Comparison of ENCODE assay signal across 8 mouse cellular contexts in genomic region chr17:34645831-34646511, GRCm38 (mm10). TPM values are rescaled to one million over a fixed set of nuclear protein-coding genes. Genes with fewer than 3 reads are reported as not detected.
DNase-seq lines count a peak whose midpoint lies in the region; ATAC-seq lines count a peak whose summit lies in the region.
"Had no signal": no experiment of that assay in that cellular context is flagged by ENCODE, and none has a peak within 500 bp of the region (broad histone marks: within the 10 kb centered on the region; RNA-seq: fewer than 3 reads in every experiment).

No protein-coding gene starts in this region.

- no peak for ATAC-seq in kidney, embryonic 15.5 days (replicated peaks; ENCODE audit: low FRiP score)
- ATAC-seq in forebrain, embryonic 15.5 days (replicated peaks) = no peak
- ATAC-seq in midbrain, embryonic 13.5 days = no peak

- H3K4me2 ChIP-seq in kidney, embryonic 15.5 days = peak overlapping the region; percentile 73
- peak overlapping the region; percentile 67 for H3K4me2 ChIP-seq in forebrain, embryonic 15.5 days (replicated peaks)
- peak overlapping the region; percentile 91 for H3K4me2 ChIP-seq in midbrain, embryonic 13.5 days (replicated peaks)

- no peaks in the 10 kb centered on the region for H3K27me3 ChIP-seq in kidney, embryonic 15.5 days
- no peaks in the 10 kb centered on the region for H3K27me3 ChIP-seq in forebrain, embryonic 15.5 days
- H3K27me3 ChIP-seq in midbrain, embryonic 13.5 days = no peaks in the 10 kb centered on the region

- no peak for DNase-seq in kidney, postnatal 14 days
- peak; percentile 53 for DNase-seq in cerebellum, adult 8-10 months
- no peak for DNase-seq in ovary, postnatal 10 days (ENCODE audit: low spot score)
- no peak for DNase-seq in left cerebral cortex, adult 18-20 months (ENCODE audit: low spot score in 2 of 2)

- H3K27ac ChIP-seq in kidney, embryonic 15.5 days = peak overlapping the region; percentile 0; the same call in 1 of the 2 replicates
- no peak overlapping the region for H3K27ac ChIP-seq in forebrain, embryonic 15.5 days (replicated peaks)
- no peak overlapping the region for H3K27ac ChIP-seq in midbrain, embryonic 13.5 days

- peak overlapping the region; percentile 85; the same call in 1 of the 2 replicates for H3K4me3 ChIP-seq in kidney, embryonic 15.5 days (replicated peaks)
- peak overlapping the region; percentile 97 for H3K4me3 ChIP-seq in forebrain, embryonic 15.5 days
- peak overlapping the region; percentile 97 for H3K4me3 ChIP-seq in midbrain, embryonic 13.5 days (replicated peaks)

- H3K9ac ChIP-seq in kidney, embryonic 15.5 days = no peak overlapping the region
- H3K9ac ChIP-seq in forebrain, embryonic 15.5 days (replicated peaks) = no peak overlapping the region
- H3K9ac ChIP-seq in midbrain, embryonic 13.5 days (replicated peaks) = 0 out of 2 replicates have a peak overlapping the region, but pooled peaks have one; percentile 72

- no peaks in the 10 kb centered on the region for H3K9me3 ChIP-seq in kidney, embryonic 15.5 days (replicated peaks)
- no peaks in the 10 kb centered on the region for H3K9me3 ChIP-seq in forebrain, embryonic 15.5 days
- H3K9me3 ChIP-seq in midbrain, embryonic 13.5 days = no peaks in the 10 kb centered on the region

- H3K36me3 ChIP-seq in kidney, embryonic 15.5 days = peaks cover 22% of the 10 kb centered on the region
- H3K36me3 ChIP-seq in forebrain, embryonic 15.5 days = peaks cover 22% of the 10 kb centered on the region
- peaks cover 20% of the 10 kb centered on the region for H3K36me3 ChIP-seq in midbrain, embryonic 13.5 days

- peaks cover 47% of the 10 kb centered on the region for H3K4me1 ChIP-seq in kidney, embryonic 15.5 days
- peaks cover 43% of the 10 kb centered on the region for H3K4me1 ChIP-seq in forebrain, embryonic 15.5 days
- peaks cover 37% of the 10 kb centered on the region for H3K4me1 ChIP-seq in midbrain, embryonic 13.5 days (replicated peaks)

- WGBS in kidney, embryonic 15.5 days = 90% methylated on average over 30 of the region's 30 CpGs
- WGBS in forebrain, embryonic 15.5 days = 88% methylated on average over 30 of the region's 30 CpGs
- 90% methylated on average over 30 of the region's 30 CpGs for WGBS in midbrain, embryonic 13.5 days

RNA-seq across cellular contexts. Expression of gene Atf6b, which starts 1.0 kb away (rescaled TPM):
- polyA plus RNA-seq in kidney, embryonic 15.5 days (2015; fragmentation: Nextera tagmentation; extraction: Ambion mirVana) = 86.2 and 98.2 TPM in 2 replicates
- polyA plus RNA-seq in forebrain, embryonic 15.5 days (2015; fragmentation: Nextera tagmentation; extraction: Ambion mirVana) = 111 and 112 TPM in 2 replicates
- polyA plus RNA-seq in midbrain, embryonic 13.5 days (2015; fragmentation: Nextera tagmentation; extraction: Ambion mirVana) = 118 and 122 TPM in 2 replicates
- total RNA-seq in left cerebral cortex, adult 18-20 months (2021) = 10 to 100 TPM; 60.1 to 63.2 TPM

RNA-seq across cellular contexts. Expression of gene Fkbpl, which starts 1.4 kb away (rescaled TPM):
- 17.2 and 18.4 TPM in 2 replicates for polyA plus RNA-seq in kidney, embryonic 15.5 days (2015; fragmentation: Nextera tagmentation; extraction: Ambion mirVana)
- polyA plus RNA-seq in forebrain, embryonic 15.5 days (2015; fragmentation: Nextera tagmentation; extraction: Ambion mirVana) = 15.3 and 15.8 TPM in 2 replicates
- polyA plus RNA-seq in midbrain, embryonic 13.5 days (2015; fragmentation: Nextera tagmentation; extraction: Ambion mirVana) = 17.0 and 18.9 TPM in 2 replicates
- 10 to 100 TPM; 11.4 to 14.3 TPM for total RNA-seq in left cerebral cortex, adult 18-20 months (2021)

RNA-seq across cellular contexts. Expression of gene Prrt1, which starts 16.6 kb away (rescaled TPM):
- polyA plus RNA-seq in kidney, embryonic 15.5 days (2015; fragmentation: Nextera tagmentation; extraction: Ambion mirVana) = 0.24 and 0.35 TPM in 2 replicates
- polyA plus RNA-seq in forebrain, embryonic 15.5 days (2015; fragmentation: Nextera tagmentation; extraction: Ambion mirVana) = 6.8 and 7.4 TPM in 2 replicates
- polyA plus RNA-seq in midbrain, embryonic 13.5 days (2015; fragmentation: Nextera tagmentation; extraction: Ambion mirVana) = 7.4 and 7.5 TPM in 2 replicates
- total RNA-seq in left cerebral cortex, adult 18-20 months (2021) = 100 to 1,000 TPM; 131 to 147 TPM

RNA-seq across cellular contexts. Expression of gene Ppt2, which starts 17.7 kb away (rescaled TPM):
- 36.5 and 39.1 TPM in 2 replicates for polyA plus RNA-seq in kidney, embryonic 15.5 days (2015; fragmentation: Nextera tagmentation; extraction: Ambion mirVana)
- polyA plus RNA-seq in forebrain, embryonic 15.5 days (2015; fragmentation: Nextera tagmentation; extraction: Ambion mirVana) = 17.2 and 18.2 TPM in 2 replicates
- polyA plus RNA-seq in midbrain, embryonic 13.5 days (2015; fragmentation: Nextera tagmentation; extraction: Ambion mirVana) = 22.3 and 23.3 TPM in 2 replicates
- total RNA-seq in left cerebral cortex, adult 18-20 months (2021) = 10 to 100 TPM; 43.6 to 47.2 TPM

RNA-seq across cellular contexts. Expression of gene Tnxb, which starts 24.4 kb away (rescaled TPM):
- 0.35 and 0.75 TPM in 2 replicates for polyA plus RNA-seq in kidney, embryonic 15.5 days (2015; fragmentation: Nextera tagmentation; extraction: Ambion mirVana)
- 0.05 and 0.06 TPM in 2 replicates for polyA plus RNA-seq in forebrain, embryonic 15.5 days (2015; fragmentation: Nextera tagmentation; extraction: Ambion mirVana)
- polyA plus RNA-seq in midbrain, embryonic 13.5 days (2015; fragmentation: Nextera tagmentation; extraction: Ambion mirVana) = 0.08 and 0.10 TPM in 2 replicates
- 1 to 10 TPM; 1.6 to 1.9 TPM for total RNA-seq in left cerebral cortex, adult 18-20 months (2021)
- polyA plus RNA-seq: inflammation-experienced regulatory T-cells, adult 6 months had no signal
